Mouse (Mus musculus): ENCODE results near the gene Sumo2.

GRCm38 (mm10) chr11:115475025-115475757, 60.9 kb downstream of the Sumo2 start, which contains the start of gene Armc7:
- TF ChIP-seq CTCF (IDR thresholded peaks at IDR 0.05; ENCODE audit: low read depth, low read length) (no peak), POLR2A (IDR thresholded peaks at IDR 0.05; ENCODE audit: borderline replicate concordance, low read depth, low read length) (0 out of 2 replicates have a peak, but pooled peaks have one; percentile 0)
